Mouse (Mus musculus): ENCODE data around the gene Tspan10. TPM values are rescaled to one million over a fixed set of nuclear protein-coding genes. Genes with fewer than 3 reads are reported as not detected.
A peak's percentile ranks its signal among the peaks of the same experiment; 100 is the strongest.

Tspan10 gene
- polyA plus RNA-seq, 1 experiment from 2014 or later, result not detected

DNA sequence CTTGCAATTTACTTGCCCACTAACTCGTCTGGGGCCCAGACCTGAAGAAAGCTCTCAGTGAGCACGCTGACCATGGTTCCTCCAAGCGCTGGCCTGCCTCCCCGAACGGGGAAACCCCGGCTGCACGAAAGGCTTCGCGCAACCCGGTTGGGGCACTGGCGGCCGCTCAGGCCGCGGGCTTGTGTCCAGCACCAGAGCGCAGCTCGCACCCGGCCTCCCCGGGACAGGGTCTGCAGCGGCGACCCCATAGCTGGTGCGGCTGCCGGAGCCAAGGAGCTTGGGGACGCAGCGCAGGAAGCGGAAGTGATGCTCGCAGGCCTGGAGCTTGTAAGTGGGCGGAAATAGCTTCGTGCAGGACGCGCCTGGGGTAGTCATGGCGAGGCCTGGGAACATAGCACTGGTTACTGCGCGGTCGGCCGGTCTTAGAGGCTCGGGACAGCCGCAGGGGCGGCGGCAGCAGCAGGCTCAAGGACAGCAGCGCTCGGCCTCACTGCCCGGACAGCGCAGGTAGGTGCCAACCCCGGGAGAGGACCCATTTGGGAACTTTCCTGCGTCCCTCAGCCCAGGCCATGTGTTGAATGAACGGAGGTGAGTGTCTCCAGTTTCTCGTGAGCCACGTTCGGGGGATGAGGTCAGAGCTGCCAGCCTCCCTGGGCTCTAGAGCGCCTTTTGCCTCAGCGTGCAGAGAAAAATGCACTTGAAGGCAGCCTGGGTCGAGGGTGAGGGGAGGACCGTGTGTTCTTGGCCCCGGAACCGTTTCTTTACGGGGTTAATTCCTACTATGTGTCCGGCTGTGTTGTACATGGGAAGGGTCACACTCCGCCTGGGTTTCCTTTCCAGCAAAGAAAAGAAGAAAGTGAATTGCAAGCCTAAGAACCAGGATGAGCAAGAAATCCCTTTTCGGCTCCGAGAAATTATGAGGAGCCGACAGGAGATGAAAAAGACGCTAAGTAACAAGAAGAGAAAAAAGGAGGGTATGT is 15.6 kb downstream of the Tspan10 start, which contains the start of the genes Oxld1 and Ccdc137:
Oxld1 (minus strand) TSS at position 297 of the 980 bp plus-strand sequence.
Ccdc137 (plus strand) TSS at position 344 of the 980 bp plus-strand sequence.
- Histone ChIP-seq H3K27me3 (replicated peaks) (no peaks in the 10 kb centered on the region), H3K36me3 (replicated peaks) (peaks cover 20% of the 10 kb centered on the region; the same call in 1 of the 2 replicates), H3K4me1 (peaks cover 22% of the 10 kb centered on the region), H3K9ac (peak within 1 kb of the TSS; percentile 87), H3K27ac (peak within 1 kb of the TSS; percentile 79), H3K9me3 (no peaks in the 10 kb centered on the region), H3K4me3 (peak within 1 kb of the TSS; percentile 59), H3K4me2 (peak within 1 kb of the TSS; percentile 91)
- 5% methylated on average over 62 of the region's 62 CpGs for WGBS
- ATAC-seq (replicated peaks), result peak; percentile 93

DNA sequence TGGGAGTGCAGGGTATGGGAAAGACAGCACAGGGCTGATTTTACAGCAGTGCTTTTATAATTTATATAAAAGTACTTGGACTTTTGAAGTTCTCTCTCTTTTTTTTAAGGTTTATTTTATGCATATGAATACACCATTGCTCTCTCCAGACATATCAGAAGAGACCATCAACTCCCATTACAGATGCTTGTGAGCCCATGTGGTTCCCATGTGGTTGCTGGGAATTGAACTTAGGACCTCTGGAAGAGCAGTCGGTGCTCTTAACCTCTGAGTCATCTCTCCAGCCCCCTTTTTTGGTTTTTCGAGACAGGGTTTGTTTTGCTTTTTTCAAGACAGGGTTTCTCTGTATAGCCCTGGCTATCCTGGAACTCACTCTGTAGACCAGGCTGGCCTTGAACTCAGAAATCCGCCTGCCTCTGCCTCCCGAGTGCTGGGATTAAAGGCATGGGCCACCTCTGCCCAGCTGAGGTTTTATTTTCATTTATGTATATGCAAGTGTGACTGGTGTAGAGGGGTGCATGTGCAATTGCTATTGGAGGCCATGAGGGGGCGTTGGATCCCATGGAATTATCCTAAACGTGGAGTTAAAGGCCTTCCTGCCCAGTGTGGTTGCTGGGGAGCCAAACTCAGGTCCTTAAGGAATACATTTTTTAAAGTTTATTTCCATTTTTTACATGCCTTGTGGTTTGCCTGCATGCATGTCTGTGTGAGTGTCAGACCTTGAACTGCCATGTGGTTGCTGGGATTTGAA is 16.6 kb downstream of the Tspan10 start:
- ATAC-seq (replicated peaks), result no peak
- Histone ChIP-seq H3K27ac (no peak overlapping the region), H3K4me3 (peak overlapping the region; percentile 59), H3K9me3 (no peaks in the 10 kb centered on the region), H3K4me1 (peaks cover 22% of the 10 kb centered on the region), H3K9ac (peak overlapping the region; percentile 87), H3K4me2 (peak overlapping the region; percentile 91), H3K27me3 (replicated peaks) (no peaks in the 10 kb centered on the region), H3K36me3 (replicated peaks) (peaks cover 20% of the 10 kb centered on the region; the same call in 1 of the 2 replicates)
- 69% methylated on average over 6 of the region's 6 CpGs for WGBS

DNA sequence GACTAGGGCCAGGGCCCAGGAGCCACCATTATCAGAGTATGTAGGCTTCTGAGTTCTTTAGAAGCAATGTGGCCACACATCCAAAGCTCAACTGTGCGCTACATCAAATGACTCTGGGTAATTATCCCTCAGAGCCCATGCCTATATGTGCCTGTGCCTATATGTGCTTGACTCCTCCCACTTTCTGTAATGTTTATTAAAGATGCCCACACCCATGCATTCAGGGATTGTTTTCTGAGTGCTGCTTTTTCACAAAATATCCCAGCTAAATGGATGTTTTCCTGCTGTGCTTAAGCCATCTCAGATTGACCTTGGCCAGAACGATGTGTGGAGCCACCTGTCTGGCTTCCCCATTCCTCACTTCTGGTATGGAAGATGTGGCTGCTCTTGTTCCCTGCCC is 21.1 kb downstream of the Tspan10 start:
- H3K27me3 ChIP-seq (replicated peaks), result no peaks in the 10 kb centered on the region
- peaks cover 20% of the 10 kb centered on the region; the same call in 1 of the 2 replicates for H3K36me3 ChIP-seq (replicated peaks)
- no peak overlapping the region for H3K4me3 ChIP-seq
- ATAC-seq (replicated peaks), result no peak
- H3K9ac ChIP-seq, result no peak overlapping the region
- no peaks in the 10 kb centered on the region for H3K9me3 ChIP-seq
- no peak overlapping the region for H3K27ac ChIP-seq
- H3K4me2 ChIP-seq, result no peak overlapping the region
- peaks cover 34% of the 10 kb centered on the region for H3K4me1 ChIP-seq
- 89% methylated on average over 2 of the region's 2 CpGs for WGBS

DNA sequence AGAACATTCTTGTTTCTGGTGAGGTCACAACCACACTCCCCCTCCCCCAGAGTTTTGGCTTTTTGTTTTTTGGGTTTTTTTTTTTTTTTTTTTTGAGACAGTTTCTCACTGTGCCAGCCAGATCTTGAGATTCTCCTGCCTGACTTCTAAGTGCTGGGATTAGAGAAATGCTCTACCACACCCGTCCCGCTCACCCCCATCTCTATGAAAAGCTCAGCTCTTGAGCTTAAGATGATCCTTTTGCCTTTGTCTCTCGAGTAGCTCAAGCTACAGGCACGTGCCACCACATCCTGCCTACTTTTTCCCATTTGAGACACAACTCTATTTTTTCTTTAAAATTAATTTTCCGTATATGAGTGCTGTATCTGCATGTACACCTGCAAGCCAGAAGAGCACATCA is 21.9 kb downstream of the Tspan10 start:
- Histone ChIP-seq H3K4me3 (no peak overlapping the region), H3K27ac (no peak overlapping the region), H3K4me1 (peaks cover 34% of the 10 kb centered on the region), H3K36me3 (replicated peaks) (peaks cover 20% of the 10 kb centered on the region; the same call in 1 of the 2 replicates), H3K9ac (no peak overlapping the region), H3K9me3 (no peaks in the 10 kb centered on the region), H3K27me3 (replicated peaks) (no peaks in the 10 kb centered on the region), H3K4me2 (no peak overlapping the region)
- no peak for ATAC-seq (replicated peaks)
- WGBS, result 81% methylated on average over 5 of the region's 5 CpGs

DNA sequence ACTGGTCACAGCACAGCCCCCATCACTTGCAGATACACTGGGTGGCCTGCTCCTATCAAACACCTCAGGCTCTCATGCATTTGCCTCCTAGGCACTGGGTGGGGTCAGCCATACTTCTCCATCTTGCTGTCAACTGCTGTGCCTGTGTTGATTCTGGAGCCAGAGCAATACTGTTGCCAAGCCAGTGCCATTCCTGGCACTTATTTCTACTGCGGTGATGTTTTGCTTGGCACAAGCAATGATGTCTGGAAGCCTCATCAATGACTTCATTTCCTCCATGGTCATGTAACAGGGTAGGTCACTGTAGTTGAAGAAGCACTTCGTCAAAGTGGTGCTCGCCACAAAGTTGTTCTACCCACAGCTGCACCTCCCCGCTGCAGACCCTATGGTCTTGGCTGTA is 23.1 kb downstream of the Tspan10 start:
- no peak for ATAC-seq (replicated peaks)
- H3K36me3 ChIP-seq (replicated peaks), result peaks cover 31% of the 10 kb centered on the region
- 95% methylated on average over 4 of the region's 4 CpGs for WGBS
- peaks cover 35% of the 10 kb centered on the region for H3K4me1 ChIP-seq
- H3K9me3 ChIP-seq, result no peaks in the 10 kb centered on the region
- no peaks in the 10 kb centered on the region for H3K27me3 ChIP-seq (replicated peaks)
- H3K27ac ChIP-seq, result no peak overlapping the region
- no peak overlapping the region for H3K9ac ChIP-seq
- H3K4me2 ChIP-seq, result no peak overlapping the region
- no peak overlapping the region for H3K4me3 ChIP-seq

DNA sequence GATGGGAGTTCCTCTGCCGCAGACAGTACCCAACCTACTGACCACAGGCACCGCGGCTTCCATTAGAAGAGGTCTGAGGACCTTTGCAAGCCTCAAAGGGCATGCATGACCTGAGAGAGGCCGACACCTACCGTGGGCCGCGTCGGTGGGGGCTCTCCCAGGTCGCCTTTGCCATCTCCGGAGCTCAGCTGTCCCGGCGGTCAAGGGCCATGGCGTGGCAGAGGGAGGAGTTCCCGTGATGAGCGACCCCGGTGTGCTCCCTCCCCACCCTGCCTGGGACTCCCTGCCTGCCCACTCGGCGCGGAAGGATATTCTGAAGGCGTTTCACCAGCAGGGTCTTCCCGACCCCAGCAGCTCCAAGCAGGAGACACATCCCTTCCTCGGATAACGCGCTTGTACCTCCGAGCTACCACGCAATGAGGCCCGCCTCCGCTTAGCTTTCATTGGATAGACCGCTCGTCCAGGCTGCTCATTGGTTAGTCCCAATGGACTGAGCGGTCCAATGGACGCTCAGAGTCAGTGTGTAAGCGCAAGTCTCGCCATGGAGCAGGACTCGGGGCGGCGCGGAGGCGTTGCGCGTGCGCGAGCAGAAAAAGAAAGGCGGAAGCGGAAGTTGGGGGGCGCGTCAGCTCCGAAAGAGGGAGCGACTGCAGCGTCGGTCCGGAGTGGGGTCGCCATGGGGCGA is 24.7 kb downstream of the Tspan10 start, which contains the start of gene Arl16:
Arl16 (minus strand) TSS at position 557 of the 685 bp plus-strand sequence.
- under 1% methylated on average over 54 of the region's 54 CpGs for WGBS
- Histone ChIP-seq H3K36me3 (replicated peaks) (peaks cover 32% of the 10 kb centered on the region), H3K4me2 (peak within 1 kb of the TSS; percentile 85), H3K9me3 (no peaks in the 10 kb centered on the region), H3K4me3 (peak within 1 kb of the TSS; percentile 78), H3K4me1 (peaks cover 35% of the 10 kb centered on the region), H3K27ac (peak within 1 kb of the TSS; percentile 88), H3K27me3 (replicated peaks) (no peaks in the 10 kb centered on the region), H3K9ac (peak within 1 kb of the TSS; percentile 92)
- peak; percentile 100 for ATAC-seq (replicated peaks)

DNA sequence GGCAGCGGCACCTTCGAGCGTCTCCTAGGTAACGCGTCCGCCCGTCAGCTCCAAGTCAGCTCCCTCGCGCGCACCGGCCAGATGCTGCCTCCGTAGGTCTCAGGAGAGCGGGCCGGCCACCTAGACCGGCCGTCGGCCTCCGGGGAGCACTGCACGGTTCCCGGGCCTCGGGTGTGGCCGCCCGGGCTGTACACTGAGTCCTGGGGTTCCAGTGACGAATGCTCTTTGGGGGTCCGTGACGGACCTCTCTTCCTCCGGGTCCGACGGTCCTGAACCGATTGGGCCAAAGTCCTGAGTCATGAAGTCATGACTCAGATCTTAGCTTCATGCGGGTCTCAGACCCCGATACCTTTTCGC is 25.3 kb downstream of the Tspan10 start:
- Histone ChIP-seq H3K4me2 (peak overlapping the region; percentile 85), H3K27me3 (replicated peaks) (no peaks in the 10 kb centered on the region), H3K4me1 (peaks cover 35% of the 10 kb centered on the region), H3K36me3 (replicated peaks) (peaks cover 33% of the 10 kb centered on the region), H3K4me3 (peak overlapping the region; percentile 78), H3K27ac (peak overlapping the region; percentile 73), H3K9ac (peak overlapping the region; percentile 79), H3K9me3 (no peaks in the 10 kb centered on the region)
- ATAC-seq (replicated peaks), result no peak
- under 1% methylated on average over 33 of the region's 33 CpGs for WGBS

DNA sequence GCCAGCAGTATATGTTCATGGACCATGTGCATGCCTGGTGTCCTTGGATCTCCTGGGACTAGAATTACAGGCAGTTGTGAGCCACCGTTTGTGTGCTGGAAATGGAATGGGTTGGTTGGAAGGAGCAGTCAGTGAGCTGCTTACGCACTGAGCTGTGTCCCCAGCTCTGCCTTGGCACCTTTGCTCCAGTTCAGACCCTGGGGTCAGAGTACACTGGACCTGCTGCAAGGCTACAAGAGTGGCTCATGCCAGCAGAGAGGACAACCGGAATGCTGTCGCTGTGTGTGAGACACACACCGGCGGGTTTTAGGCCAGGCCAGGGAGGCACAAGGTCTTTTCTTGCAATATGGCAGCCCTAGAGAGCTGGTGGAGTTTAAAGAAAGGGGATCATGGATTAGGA is 29.6 kb downstream of the Tspan10 start:
- H3K36me3 ChIP-seq (replicated peaks), result peaks cover 70% of the 10 kb centered on the region
- H3K9me3 ChIP-seq, result no peaks in the 10 kb centered on the region
- no peaks in the 10 kb centered on the region for H3K27me3 ChIP-seq (replicated peaks)
- no peak for ATAC-seq (replicated peaks)
- no peak overlapping the region for H3K27ac ChIP-seq
- 93% methylated on average over 6 of the region's 6 CpGs for WGBS
- peaks cover 19% of the 10 kb centered on the region for H3K4me1 ChIP-seq
- H3K4me3 ChIP-seq, result no peak overlapping the region
- H3K4me2 ChIP-seq, result no peak overlapping the region
- no peak overlapping the region for H3K9ac ChIP-seq

DNA sequence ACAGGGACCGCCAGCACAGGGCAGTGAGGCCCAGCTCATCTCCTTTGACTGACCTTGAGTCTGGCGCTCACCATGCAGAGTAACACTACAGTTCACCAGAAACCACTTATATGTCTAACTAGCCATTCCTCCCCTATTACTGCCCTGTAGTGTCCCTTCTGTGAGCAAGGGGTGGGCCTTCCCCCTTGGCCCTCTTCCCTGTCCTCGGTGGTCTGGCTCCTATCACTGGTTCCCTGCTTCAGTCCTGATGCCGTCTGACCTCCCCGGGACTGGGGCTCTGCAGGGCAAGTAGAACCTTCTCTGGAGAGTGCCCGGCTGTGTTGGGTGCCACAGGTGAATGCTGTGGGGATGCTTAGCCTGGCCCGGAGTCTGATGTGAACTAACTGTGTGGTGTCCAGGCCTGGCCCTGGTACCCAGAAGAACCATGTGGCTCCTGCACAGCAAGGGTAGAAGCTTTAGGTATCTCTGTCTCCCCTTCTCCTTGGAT is 41.0 kb downstream of the Tspan10 start:
- H3K36me3 ChIP-seq (replicated peaks), result peaks cover 43% of the 10 kb centered on the region
- H3K9ac ChIP-seq, result peak overlapping the region; percentile 75; the same call in 1 of the 2 replicates
- ATAC-seq (replicated peaks), result 0 out of 2 replicates have a peak, but pooled peaks have one; percentile 13

DNA sequence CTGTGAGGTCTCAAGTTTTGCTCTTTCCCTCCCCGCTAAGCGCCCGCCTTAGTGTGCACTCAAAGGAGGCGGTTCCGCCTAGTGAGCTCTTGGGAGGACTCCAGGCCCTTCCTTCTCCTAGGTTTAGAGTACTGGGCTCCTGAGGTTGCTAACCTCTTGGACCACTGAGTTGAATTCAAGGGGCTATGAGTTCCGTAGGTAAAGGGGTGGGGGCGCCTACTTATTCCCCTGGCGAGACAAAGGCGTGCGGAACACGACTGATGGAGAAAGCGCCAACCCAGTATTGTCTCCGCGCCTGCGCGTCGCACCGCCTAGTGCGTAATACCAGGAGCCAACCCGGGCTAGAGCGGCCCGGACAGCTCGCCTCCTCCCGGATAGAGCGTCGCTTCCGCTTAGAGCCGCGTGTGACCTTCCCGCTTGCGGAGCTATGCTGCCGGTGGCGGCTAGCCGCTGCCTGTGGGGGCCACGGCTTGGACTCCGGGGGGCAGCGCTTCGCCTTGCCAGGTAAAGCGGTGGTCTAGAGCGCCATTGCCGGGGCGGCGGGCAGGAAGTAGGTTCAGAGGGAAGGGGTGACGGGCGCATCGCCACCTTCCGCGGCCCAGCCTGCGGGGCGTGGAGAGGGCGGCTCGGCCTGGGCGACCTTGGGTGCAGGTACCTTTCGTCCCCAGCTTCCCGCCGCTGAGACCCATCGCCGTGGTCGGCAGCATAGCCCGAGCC is 42.0 kb downstream of the Tspan10 start, which contains the start of gene Mrpl12:
Mrpl12 (plus strand) TSS at position 349 of the 717 bp plus-strand sequence.
- Histone ChIP-seq H3K9me3 (no peaks in the 10 kb centered on the region), H3K4me3 (peak within 1 kb of the TSS; percentile 81), H3K9ac (peak within 1 kb of the TSS; percentile 93), H3K4me2 (peak within 1 kb of the TSS; percentile 90), H3K27me3 (replicated peaks) (no peaks in the 10 kb centered on the region), H3K4me1 (peaks cover 22% of the 10 kb centered on the region), H3K27ac (peak within 1 kb of the TSS; percentile 87), H3K36me3 (replicated peaks) (peaks cover 36% of the 10 kb centered on the region)
- ATAC-seq (replicated peaks), result peak; percentile 95
- WGBS, result under 1% methylated on average over 60 of the region's 60 CpGs

More for the DNA sequence above, 41.0 kb downstream of the Tspan10 start:
- Histone ChIP-seq H3K4me3 (peak overlapping the region; percentile 81), H3K27ac (peak overlapping the region; percentile 87), H3K9me3 (no peaks in the 10 kb centered on the region), H3K4me2 (peak overlapping the region; percentile 90), H3K4me1 (peaks cover 21% of the 10 kb centered on the region), H3K27me3 (replicated peaks) (no peaks in the 10 kb centered on the region)
- WGBS, result 92% methylated on average over 7 of the region's 7 CpGs

DNA sequence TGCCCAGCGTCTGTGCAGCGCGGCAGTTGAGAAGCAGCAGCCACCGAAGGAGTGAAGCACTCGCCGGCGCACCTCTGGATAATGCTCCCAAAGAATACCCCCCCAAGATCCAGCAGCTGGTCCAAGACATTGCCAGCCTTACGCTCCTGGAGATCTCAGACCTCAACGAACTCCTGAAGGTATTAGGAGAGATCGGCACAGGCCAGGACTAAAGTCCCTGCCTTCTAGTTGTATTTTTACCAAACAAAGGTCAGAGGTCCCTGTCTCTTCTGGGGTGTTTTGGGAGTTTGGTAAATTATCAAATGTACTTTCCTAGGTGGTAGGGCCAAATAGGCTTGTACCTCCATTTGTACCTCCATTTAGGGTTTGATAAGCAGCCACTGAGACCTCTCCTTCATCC is 42.8 kb downstream of the Tspan10 start:
- Histone ChIP-seq H3K27me3 (replicated peaks) (no peaks in the 10 kb centered on the region), H3K36me3 (replicated peaks) (peaks cover 30% of the 10 kb centered on the region), H3K27ac (no peak overlapping the region), H3K4me2 (peak overlapping the region; percentile 90), H3K9me3 (no peaks in the 10 kb centered on the region), H3K4me3 (peak overlapping the region; percentile 81), H3K9ac (peak overlapping the region; percentile 93), H3K4me1 (peaks cover 24% of the 10 kb centered on the region)
- no peak for ATAC-seq (replicated peaks)
- 10% methylated on average over 10 of the region's 10 CpGs for WGBS
